Mouse (Mus musculus): ENCODE measurements at regions not wholly inside any gene's neighbourhood (a gene's known extent, or its start where the extent isn't known, plus 50 kb on each side); places are given as distances from the start of the nearest gene placed in this dataset.

DNA sequence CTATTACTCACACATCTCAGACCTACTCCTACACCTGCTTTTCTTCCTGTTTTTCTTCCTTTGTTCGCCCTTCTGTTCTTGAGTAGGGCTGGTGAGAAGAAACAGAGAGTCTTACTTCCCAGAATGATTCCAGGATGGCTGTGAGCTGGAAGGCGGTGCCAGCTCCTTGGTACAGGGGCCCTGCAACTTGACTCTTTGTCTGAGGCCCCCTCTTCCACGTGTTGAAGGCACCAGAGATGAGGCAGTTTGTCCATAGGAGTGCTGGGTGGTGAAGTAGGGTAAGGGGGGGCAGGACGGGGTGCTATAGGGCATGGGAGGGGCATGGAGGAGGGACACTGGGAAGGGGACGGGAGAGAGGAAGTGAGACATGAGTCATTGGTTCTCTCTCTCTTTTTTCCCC lies 60.8 kb downstream of the Dmrta2 start:
- Histone ChIP-seq H3K9ac (ENCODE audit: low read length) (no peak overlapping the region), H3K36me3 (ENCODE audit: control insufficient read depth, insufficient read depth, low read length) (no peaks in the 10 kb centered on the region), H3K27me3 (ENCODE audit: control insufficient read depth, insufficient read depth, low read length) (no peaks in the 10 kb centered on the region), H3K4me2 (ENCODE audit: low read depth, severe bottlenecking) (no peak overlapping the region), H3K4me1 (ENCODE audit: control insufficient read depth, insufficient read depth, low read length) (no peaks in the 10 kb centered on the region), H3K27ac (replicated peaks; ENCODE audit: low read depth, low read length) (no peak overlapping the region), H3K9me3 (ENCODE audit: control insufficient read depth, low read length) (no peaks in the 10 kb centered on the region), H3K4me3 (ENCODE audit: low read depth, low read length) (no peak overlapping the region)
- 65% methylated on average over 5 of the region's 5 CpGs for WGBS
- no peak for DNase-seq (ENCODE audit: low spot score)
- ATAC-seq (ENCODE audit: insufficient number of reproducible peaks, low FRiP score, low TSS enrichment, low read depth), result no peak

DNA sequence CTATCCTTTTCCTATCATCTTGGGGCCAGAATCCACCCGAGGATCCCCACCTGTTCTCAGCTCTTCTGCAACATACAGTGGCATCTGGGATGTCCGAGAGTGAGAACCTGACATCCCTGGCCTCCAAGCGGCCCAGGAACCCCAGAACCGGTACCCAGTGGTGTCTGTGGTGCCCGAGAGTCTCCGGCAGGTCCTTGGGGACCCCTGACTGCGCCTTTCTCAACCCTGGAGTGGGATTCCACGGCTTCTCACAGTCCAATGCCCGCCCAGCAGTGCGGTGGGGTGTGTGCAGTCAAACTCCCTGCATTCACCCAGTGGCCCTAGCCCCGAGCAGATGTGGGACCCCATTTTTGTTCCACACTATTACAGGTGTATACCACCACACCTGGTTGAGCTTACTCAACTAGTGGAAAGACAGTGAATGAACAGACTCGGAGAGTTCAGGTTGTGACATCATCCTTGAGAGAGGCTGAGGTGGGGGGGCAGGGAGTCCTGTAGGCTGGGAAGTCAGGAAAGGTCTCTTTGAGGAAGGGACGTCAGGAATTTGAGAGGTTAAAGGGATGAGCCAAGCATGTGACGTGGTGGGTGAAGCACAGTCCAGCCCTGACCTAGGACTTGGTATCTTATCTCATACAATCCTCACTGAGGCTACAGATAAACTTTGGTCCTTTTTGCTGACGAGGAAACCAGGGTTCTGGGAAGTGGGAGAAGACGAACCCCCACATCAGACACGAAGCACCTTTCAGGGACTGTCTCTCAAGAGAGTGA lies 67.2 kb downstream of the Dmrta2 start:
- Histone ChIP-seq H3K4me1 (ENCODE audit: control insufficient read depth, insufficient read depth, low read length) (no peaks in the 10 kb centered on the region), H3K4me2 (ENCODE audit: low read depth, severe bottlenecking) (no peak overlapping the region), H3K27ac (replicated peaks; ENCODE audit: low read depth, low read length) (no peak overlapping the region), H3K9ac (ENCODE audit: low read length) (no peak overlapping the region), H3K36me3 (ENCODE audit: control insufficient read depth, insufficient read depth, low read length) (no peaks in the 10 kb centered on the region), H3K9me3 (ENCODE audit: control insufficient read depth, low read length) (no peaks in the 10 kb centered on the region), H3K4me3 (ENCODE audit: low read depth, low read length) (no peak overlapping the region), H3K27me3 (ENCODE audit: control insufficient read depth, insufficient read depth, low read length) (no peaks in the 10 kb centered on the region)
- 87% methylated on average over 17 of the region's 17 CpGs for WGBS
- ATAC-seq (ENCODE audit: insufficient number of reproducible peaks, low FRiP score, low TSS enrichment, low read depth) (no peak), DNase-seq (ENCODE audit: low spot score) (no peak)

DNA sequence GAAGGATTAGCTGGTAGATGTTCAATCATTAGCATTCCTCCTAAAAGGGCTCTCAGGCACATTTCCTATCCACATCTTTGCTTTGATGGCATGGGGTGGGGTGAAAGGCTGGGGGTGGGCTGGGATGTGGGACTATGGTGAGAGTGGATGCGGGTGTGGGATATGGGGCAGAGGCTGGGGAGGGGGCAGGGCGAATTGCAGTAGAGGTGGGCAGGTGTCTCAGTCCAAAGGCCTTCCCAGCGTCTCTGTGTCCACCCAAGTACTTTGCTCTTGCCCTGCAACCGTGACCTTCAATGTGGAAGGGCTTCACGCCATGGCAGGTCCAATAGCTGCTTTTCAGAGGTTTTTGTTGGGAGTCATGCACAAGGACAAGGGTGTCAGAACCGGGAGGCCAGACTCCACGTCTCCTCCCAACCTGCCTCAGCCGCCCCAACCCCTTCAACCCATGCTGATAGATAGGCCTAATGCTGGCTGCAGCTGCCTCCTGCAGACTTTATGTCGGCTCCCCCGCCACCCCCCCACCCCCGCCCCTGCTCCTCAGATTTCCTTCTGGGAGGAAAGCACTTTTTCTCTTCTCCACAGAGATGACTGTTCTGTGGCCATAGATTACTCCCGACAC lies 67.9 kb downstream of the Dmrta2 start:
- Histone ChIP-seq H3K9me3 (ENCODE audit: control insufficient read depth, low read length) (no peaks in the 10 kb centered on the region), H3K4me2 (ENCODE audit: low read depth, severe bottlenecking) (no peak overlapping the region), H3K4me3 (ENCODE audit: low read depth, low read length) (no peak overlapping the region), H3K27ac (replicated peaks; ENCODE audit: low read depth, low read length) (no peak overlapping the region), H3K27me3 (ENCODE audit: control insufficient read depth, insufficient read depth, low read length) (no peaks in the 10 kb centered on the region), H3K9ac (ENCODE audit: low read length) (no peak overlapping the region), H3K4me1 (ENCODE audit: control insufficient read depth, insufficient read depth, low read length) (no peaks in the 10 kb centered on the region), H3K36me3 (ENCODE audit: control insufficient read depth, insufficient read depth, low read length) (no peaks in the 10 kb centered on the region)
- ATAC-seq (ENCODE audit: insufficient number of reproducible peaks, low FRiP score, low TSS enrichment, low read depth) (no peak), DNase-seq (ENCODE audit: low spot score) (no peak)
- 74% methylated on average over 12 of the region's 12 CpGs for WGBS

DNA sequence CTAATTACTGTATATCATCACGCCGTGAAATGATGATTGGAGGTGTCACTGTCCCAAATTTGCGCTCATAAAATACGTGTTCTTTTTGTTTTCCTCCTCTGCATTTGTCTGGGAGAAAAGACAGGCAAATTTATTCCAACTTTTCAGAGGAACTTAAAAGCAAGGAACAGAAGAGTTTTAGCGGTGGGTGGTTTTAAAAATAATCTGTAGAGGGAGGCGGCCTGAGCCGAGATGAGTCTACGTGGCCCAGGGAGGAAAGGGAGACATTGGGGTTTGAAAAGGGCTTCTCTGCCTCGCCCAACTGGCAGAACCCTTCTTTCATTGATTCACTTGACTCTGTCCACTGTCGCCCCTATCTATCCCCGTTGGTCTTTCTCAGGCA lies 68.4 kb downstream of the Dmrta2 start:
- no peak overlapping the region for H3K9ac ChIP-seq (ENCODE audit: low read length)
- H3K27ac ChIP-seq (replicated peaks; ENCODE audit: low read depth, low read length), result no peak overlapping the region
- DNase-seq (ENCODE audit: low spot score) (no peak), ATAC-seq (ENCODE audit: insufficient number of reproducible peaks, low FRiP score, low TSS enrichment, low read depth) (no peak)
- no peaks in the 10 kb centered on the region for H3K36me3 ChIP-seq (ENCODE audit: control insufficient read depth, insufficient read depth, low read length)
- no peak overlapping the region for H3K4me3 ChIP-seq (ENCODE audit: low read depth, low read length)
- no peaks in the 10 kb centered on the region for H3K27me3 ChIP-seq (ENCODE audit: control insufficient read depth, insufficient read depth, low read length)
- H3K4me1 ChIP-seq (ENCODE audit: control insufficient read depth, insufficient read depth, low read length), result no peaks in the 10 kb centered on the region
- no peaks in the 10 kb centered on the region for H3K9me3 ChIP-seq (ENCODE audit: control insufficient read depth, low read length)
- WGBS, result 86% methylated on average over 11 of the region's 11 CpGs
- no peak overlapping the region for H3K4me2 ChIP-seq (ENCODE audit: low read depth, severe bottlenecking)

DNA sequence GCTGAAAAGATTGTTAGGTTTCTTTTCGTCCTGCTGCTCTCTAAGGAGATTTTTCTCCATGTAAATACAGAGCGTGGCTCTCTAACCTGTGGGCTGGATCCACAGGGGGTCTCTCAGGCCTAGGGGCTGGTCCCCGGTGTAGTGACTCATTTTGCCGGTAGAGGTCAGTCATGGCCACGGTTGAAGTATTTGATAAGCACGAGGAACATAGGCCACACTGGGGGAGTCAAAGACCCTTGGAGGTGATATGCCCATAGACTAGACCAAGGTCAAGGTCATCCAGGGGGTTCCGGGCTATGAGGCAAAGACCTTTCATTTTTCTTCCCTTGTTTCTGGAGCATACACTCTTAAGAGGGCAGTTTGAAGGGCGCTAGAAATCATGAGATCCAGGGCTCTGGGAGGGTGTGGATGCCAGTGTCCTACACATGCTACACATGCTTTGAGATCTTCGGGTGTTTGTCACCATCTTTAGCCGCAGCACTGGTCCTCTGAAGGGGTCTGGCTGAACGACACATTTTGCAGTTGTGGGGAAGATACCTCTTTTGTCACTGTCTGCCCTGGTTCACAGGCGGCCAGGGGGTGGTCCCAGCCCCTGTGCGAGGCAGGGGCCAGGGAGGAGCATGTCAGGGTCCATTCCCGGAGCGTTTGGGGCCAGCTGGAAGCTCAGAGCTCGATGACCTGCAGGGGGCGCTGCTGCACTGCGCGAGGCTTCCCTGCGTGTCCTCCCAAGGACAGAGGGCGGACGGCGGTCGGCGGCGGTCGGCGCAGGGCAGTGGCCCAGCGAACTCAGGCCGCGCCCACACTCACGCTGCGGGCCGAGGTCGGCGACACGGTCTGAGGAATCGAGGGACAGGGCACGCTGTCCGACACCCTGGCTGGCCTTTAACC lies 72.8 kb downstream of the Dmrta2 start:
- H3K4me1 ChIP-seq (ENCODE audit: control insufficient read depth, insufficient read depth, low read length), result no peaks in the 10 kb centered on the region
- no peaks in the 10 kb centered on the region for H3K36me3 ChIP-seq (ENCODE audit: control insufficient read depth, insufficient read depth, low read length)
- H3K27ac ChIP-seq (replicated peaks; ENCODE audit: low read depth, low read length), result no peak overlapping the region
- no peaks in the 10 kb centered on the region for H3K27me3 ChIP-seq (ENCODE audit: control insufficient read depth, insufficient read depth, low read length)
- 4% methylated on average over 40 of the region's 40 CpGs for WGBS
- H3K9me3 ChIP-seq (ENCODE audit: control insufficient read depth, low read length), result no peaks in the 10 kb centered on the region
- H3K4me2 ChIP-seq (ENCODE audit: low read depth, severe bottlenecking), result peak overlapping the region; percentile 83
- DNase-seq (ENCODE audit: low spot score) (peak; percentile 97), ATAC-seq (ENCODE audit: insufficient number of reproducible peaks, low FRiP score, low TSS enrichment, low read depth) (peak; percentile 81)
- H3K9ac ChIP-seq (ENCODE audit: low read length), result peak overlapping the region; percentile 43; the same call in 1 of the 2 replicates
- H3K4me3 ChIP-seq (ENCODE audit: low read depth, low read length), result peak overlapping the region; percentile 35

DNA sequence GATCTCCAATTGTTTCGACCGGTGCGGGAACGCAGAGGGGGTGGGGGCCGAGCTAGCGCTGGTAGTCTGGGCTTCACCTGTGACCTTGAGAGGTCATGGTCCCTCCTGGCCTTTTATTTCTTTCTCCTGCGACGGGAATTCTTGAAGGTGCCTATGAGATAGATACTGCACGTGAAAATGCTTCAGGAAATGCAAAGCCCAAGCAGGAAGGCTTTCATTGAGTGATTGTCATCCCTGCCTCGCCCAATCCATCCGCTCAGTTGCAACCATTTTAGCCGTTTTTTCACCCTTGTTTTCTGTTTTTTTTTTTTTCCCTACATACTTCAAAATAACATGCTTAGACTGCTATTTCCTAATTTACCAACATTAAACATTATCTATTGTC lies 73.4 kb downstream of the Dmrta2 start:
- H3K27ac ChIP-seq (replicated peaks; ENCODE audit: low read depth, low read length), result no peak overlapping the region
- 18% methylated on average over 12 of the region's 12 CpGs for WGBS
- H3K27me3 ChIP-seq (ENCODE audit: control insufficient read depth, insufficient read depth, low read length), result no peaks in the 10 kb centered on the region
- H3K36me3 ChIP-seq (ENCODE audit: control insufficient read depth, insufficient read depth, low read length), result no peaks in the 10 kb centered on the region
- no peaks in the 10 kb centered on the region for H3K4me1 ChIP-seq (ENCODE audit: control insufficient read depth, insufficient read depth, low read length)
- no peaks in the 10 kb centered on the region for H3K9me3 ChIP-seq (ENCODE audit: control insufficient read depth, low read length)
- H3K9ac ChIP-seq (ENCODE audit: low read length), result peak overlapping the region; percentile 43; the same call in 1 of the 2 replicates
- H3K4me2 ChIP-seq (ENCODE audit: low read depth, severe bottlenecking), result peak overlapping the region; percentile 83
- H3K4me3 ChIP-seq (ENCODE audit: low read depth, low read length), result peak overlapping the region; percentile 35
- ATAC-seq (ENCODE audit: insufficient number of reproducible peaks, low FRiP score, low TSS enrichment, low read depth), result no peak
- DNase-seq (ENCODE audit: low spot score), result no peak

DNA sequence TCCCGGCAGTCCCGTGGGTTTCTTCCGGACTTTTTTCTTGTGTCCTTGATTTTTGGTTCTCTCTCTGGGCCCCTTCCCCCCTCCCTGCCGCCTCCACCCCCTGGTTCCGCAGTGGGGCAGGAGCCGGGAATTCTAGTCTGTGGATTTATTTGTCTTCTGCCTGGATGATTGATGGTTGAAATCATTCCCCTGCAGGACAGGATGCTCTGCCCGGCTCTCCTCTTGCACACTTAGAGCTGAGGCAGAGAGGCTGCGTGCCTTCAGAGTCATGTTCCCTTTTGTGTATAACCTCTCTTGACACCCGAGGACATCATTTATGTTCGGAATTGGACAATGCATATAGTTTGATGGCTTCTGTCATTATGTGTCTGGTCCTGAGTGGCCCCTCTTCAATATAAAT lies 74.0 kb downstream of the Dmrta2 start:
- ATAC-seq (ENCODE audit: insufficient number of reproducible peaks, low FRiP score, low TSS enrichment, low read depth), result no peak
- WGBS, result 48% methylated on average over 10 of the region's 10 CpGs
- Histone ChIP-seq H3K27me3 (ENCODE audit: control insufficient read depth, insufficient read depth, low read length) (no peaks in the 10 kb centered on the region), H3K9ac (ENCODE audit: low read length) (no peak overlapping the region), H3K27ac (replicated peaks; ENCODE audit: low read depth, low read length) (no peak overlapping the region), H3K4me3 (ENCODE audit: low read depth, low read length) (no peak overlapping the region), H3K36me3 (ENCODE audit: control insufficient read depth, insufficient read depth, low read length) (no peaks in the 10 kb centered on the region), H3K4me1 (ENCODE audit: control insufficient read depth, insufficient read depth, low read length) (no peaks in the 10 kb centered on the region), H3K4me2 (ENCODE audit: low read depth, severe bottlenecking) (no peak overlapping the region), H3K9me3 (ENCODE audit: control insufficient read depth, low read length) (no peaks in the 10 kb centered on the region)
- DNase-seq (ENCODE audit: low spot score), result peak; percentile 22

DNA sequence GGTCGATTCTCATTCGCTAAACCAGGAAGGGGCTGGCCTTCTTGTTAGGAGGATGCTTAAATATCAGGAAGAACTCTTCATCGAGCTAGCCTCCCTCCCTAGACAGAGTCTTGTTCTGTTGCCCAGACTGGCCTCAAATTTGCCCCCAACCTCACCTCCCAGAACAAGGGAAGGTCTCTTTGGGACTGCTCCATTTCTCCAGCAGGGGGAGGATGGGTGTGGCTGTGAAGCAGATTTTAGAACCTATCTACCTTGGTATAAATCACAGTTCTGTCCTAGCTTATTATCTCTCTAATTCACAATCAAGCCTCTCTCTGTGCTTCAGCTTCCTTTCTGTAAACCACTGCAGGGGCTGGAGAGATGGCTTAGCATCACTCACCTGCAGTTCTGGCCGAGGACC lies 75.1 kb downstream of the Dmrta2 start:
- H3K4me3 ChIP-seq (ENCODE audit: low read depth, low read length), result no peak overlapping the region
- no peaks in the 10 kb centered on the region for H3K9me3 ChIP-seq (ENCODE audit: control insufficient read depth, low read length)
- H3K9ac ChIP-seq (ENCODE audit: low read length), result no peak overlapping the region
- no peak overlapping the region for H3K4me2 ChIP-seq (ENCODE audit: low read depth, severe bottlenecking)
- no peaks in the 10 kb centered on the region for H3K4me1 ChIP-seq (ENCODE audit: control insufficient read depth, insufficient read depth, low read length)
- no peaks in the 10 kb centered on the region for H3K36me3 ChIP-seq (ENCODE audit: control insufficient read depth, insufficient read depth, low read length)
- ATAC-seq (ENCODE audit: insufficient number of reproducible peaks, low FRiP score, low TSS enrichment, low read depth) (no peak), DNase-seq (ENCODE audit: low spot score) (no peak)
- WGBS, result 93% methylated on average over 4 of the region's 4 CpGs
- H3K27me3 ChIP-seq (ENCODE audit: control insufficient read depth, insufficient read depth, low read length), result no peaks in the 10 kb centered on the region
- no peak overlapping the region for H3K27ac ChIP-seq (replicated peaks; ENCODE audit: low read depth, low read length)
